Mouse (Mus musculus) sigmoid colon, adult 10 weeks (tissue): ENCODE measurements around the gene 1700080O16Rik. TPM values are rescaled to one million over a fixed set of nuclear protein-coding genes. Genes with fewer than 3 reads are reported as not detected.

Experiments used
- polyA plus RNA-seq: library from polyadenylated mRNA; stranded (reverse); fragments of 350-450 nt; fragmentation: Illumina TruSeq; extraction: RNeasy Lipid Tissue Mini Kit (QIAGEN cat#74804); gene quantifications from one replicate; pipeline ENCODE4 v1.2.3, GENCODE M21; 2014; ENCODE audit warnings: low read depth, low replicate concordance

1700080O16Rik gene
- not detected for polyA plus RNA-seq

DNA sequence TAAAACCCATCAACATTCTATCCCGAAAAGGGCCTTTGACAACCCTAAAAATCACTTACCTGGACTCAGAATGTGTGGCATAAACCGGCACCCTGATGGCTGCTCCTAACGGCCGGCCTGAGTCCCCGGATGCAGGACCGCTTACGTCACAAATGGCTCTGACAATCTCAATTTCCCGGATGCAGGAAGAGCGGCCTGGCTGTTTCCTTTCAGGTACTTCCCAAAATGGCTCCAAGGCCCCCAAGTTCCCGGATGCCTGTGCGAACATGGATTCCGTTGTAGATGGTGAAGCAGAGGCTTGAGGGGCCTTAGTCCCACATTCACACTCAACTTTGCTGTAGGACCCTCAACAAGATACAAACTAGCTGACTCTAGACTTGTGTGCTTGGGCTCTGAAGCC is at the start of gene 1700080O16Rik:
Gene 1700080O16Rik (minus strand): TSS at position 101 of the 400 bp plus-strand sequence.

Other genes starting within 250 kb of the 1700080O16Rik start
- gene Usp26, start 171.5 kb downstream of the 1700080O16Rik start, polyA plus RNA-seq = not detected
- 27.3 TPM for gene Gpc4, start 192.5 kb upstream of the 1700080O16Rik start, polyA plus RNA-seq